Mouse (Mus musculus): Measurements from ENCODE around the gene Tomm22. TPM values are rescaled to one million over a fixed set of nuclear protein-coding genes. Genes with fewer than 3 reads are reported as not detected.

The Tomm22 gene
- polyA plus RNA-seq, 1 experiment from 2014 or later, result 234 TPM

Other genes with a start within 250 kb of the Tomm22 start
- 103 and 111 TPM in 2 replicates for gene Csnk1e, start 215.3 kb upstream of the Tomm22 start, polyA plus RNA-seq (2016; fragmentation: Nextera tagmentation; extraction: Ambion mirVana)
- 0.14 and 0.41 TPM in 2 replicates for gene Kcnj4, start 165.6 kb upstream of the Tomm22 start, polyA plus RNA-seq (2016; fragmentation: Nextera tagmentation; extraction: Ambion mirVana)
- 49.6 and 51.9 TPM in 2 replicates for gene Kdelr3, start 154.4 kb upstream of the Tomm22 start, polyA plus RNA-seq (2016; fragmentation: Nextera tagmentation; extraction: Ambion mirVana)
- gene Ddx17, start 124.1 kb upstream of the Tomm22 start, polyA plus RNA-seq (2016; fragmentation: Nextera tagmentation; extraction: Ambion mirVana), result 37.1 and 39.9 TPM in 2 replicates
- 1.5 and 1.8 TPM in 2 replicates for gene Dmc1, start 65.8 kb upstream of the Tomm22 start, polyA plus RNA-seq (2016; fragmentation: Nextera tagmentation; extraction: Ambion mirVana)
- gene Fam227a, start 11.9 kb upstream of the Tomm22 start, polyA plus RNA-seq (2016; fragmentation: Nextera tagmentation; extraction: Ambion mirVana), result 0.60 and 0.93 TPM in 2 replicates
- gene Cby1, start 11.7 kb upstream of the Tomm22 start, polyA plus RNA-seq (2016; fragmentation: Nextera tagmentation; extraction: Ambion mirVana), result 40.9 and 42.0 TPM in 2 replicates
- gene Josd1, start 17.1 kb downstream of the Tomm22 start, polyA plus RNA-seq (2016; fragmentation: Nextera tagmentation; extraction: Ambion mirVana), result 29.0 and 29.1 TPM in 2 replicates
- gene Gtpbp1, start 20.0 kb downstream of the Tomm22 start, polyA plus RNA-seq (2016; fragmentation: Nextera tagmentation; extraction: Ambion mirVana), result 32.8 and 33.6 TPM in 2 replicates
- 4.5 and 4.9 TPM in 2 replicates for gene Sun2, start 71.7 kb downstream of the Tomm22 start, polyA plus RNA-seq (2016; fragmentation: Nextera tagmentation; extraction: Ambion mirVana)
- 37.1 TPM in 2 replicates for gene Dnal4, start 107.0 kb downstream of the Tomm22 start, polyA plus RNA-seq (2016; fragmentation: Nextera tagmentation; extraction: Ambion mirVana)
- gene Nptxr, start 133.9 kb downstream of the Tomm22 start, polyA plus RNA-seq (2016; fragmentation: Nextera tagmentation; extraction: Ambion mirVana), result 2.6 and 2.7 TPM in 2 replicates
- 0.21 TPM in 1 of 2 replicates, not detected in the other for gene Npcd, start 163.4 kb downstream of the Tomm22 start, polyA plus RNA-seq (2016; fragmentation: Nextera tagmentation; extraction: Ambion mirVana)
- gene Cbx6, start 163.8 kb downstream of the Tomm22 start, polyA plus RNA-seq (2016; fragmentation: Nextera tagmentation; extraction: Ambion mirVana), result 34.5 and 38.0 TPM in 2 replicates
- 11.2 and 12.2 TPM in 2 replicates for gene Apobec3, start 220.8 kb downstream of the Tomm22 start, polyA plus RNA-seq (2016; fragmentation: Nextera tagmentation; extraction: Ambion mirVana)